Mouse (Mus musculus): Measurements from ENCODE around the gene Slc2a8. TPM values are rescaled to one million over a fixed set of nuclear protein-coding genes. Genes with fewer than 3 reads are reported as not detected.

Slc2a8 gene
- polyA plus RNA-seq, 2 experiments, result 4.9 to 5.1 TPM

DNA sequence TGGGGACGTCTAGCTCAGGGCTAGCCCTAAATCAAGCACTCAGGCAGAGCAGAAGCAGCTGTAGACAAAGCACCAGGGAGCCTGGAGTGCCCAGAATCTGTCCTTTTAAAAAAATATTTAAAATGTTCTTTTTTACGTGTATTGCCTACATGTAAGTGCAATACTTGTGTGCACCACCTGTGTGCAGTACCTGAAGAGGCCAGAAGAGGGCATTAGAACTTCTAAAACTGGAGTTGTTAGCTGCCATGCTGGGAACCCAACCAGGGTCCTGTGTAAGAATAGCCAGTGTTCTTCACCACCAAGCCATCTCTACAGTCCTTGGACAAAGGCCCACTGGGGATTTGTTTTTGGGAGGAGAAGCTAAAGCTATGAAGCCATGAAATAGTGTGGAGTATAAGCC lies 27.3 kb downstream of the Slc2a8 start:
- DNase-seq (ENCODE audit: low read depth in 3 of 3, low spot score in 3 of 3) (no peak), ATAC-seq (ENCODE audit: insufficient read depth) (no peak)
- Histone ChIP-seq H3K36me3 (replicated peaks; ENCODE audit: control insufficient read depth, insufficient read depth, low read depth) (no peaks in the 10 kb centered on the region), H3K27ac (no peak overlapping the region), H3K27me3 (ENCODE audit: control insufficient read depth, insufficient read depth, low read length) (no peaks in the 10 kb centered on the region), H3K9me3 (ENCODE audit: control insufficient read depth, low read length) (no peaks in the 10 kb centered on the region), H3K4me2 (ENCODE audit: low read depth) (no peak overlapping the region), H3K9ac (replicated peaks) (no peak overlapping the region), H3K4me3 (ENCODE audit: insufficient read depth in 1 of 2, low read depth in 2 of 2, low read length in 2 of 2) (no peak overlapping the region), H3K4me1 (replicated peaks; ENCODE audit: control insufficient read depth in 2 of 2, insufficient read depth in 2 of 2, low read length in 1 of 2) (no peaks in the 10 kb centered on the region)
- TF ChIP-seq CTCF (IDR thresholded peaks at IDR 0.05; ENCODE audit: low read depth) (peak; percentile 44), EP300 (IDR thresholded peaks at IDR 0.05; ENCODE audit: low read depth) (no peak)
- WGBS (ENCODE audit: insufficient replicate concordance), result 84% methylated on average over 2 of the region's 2 CpGs

DNA sequence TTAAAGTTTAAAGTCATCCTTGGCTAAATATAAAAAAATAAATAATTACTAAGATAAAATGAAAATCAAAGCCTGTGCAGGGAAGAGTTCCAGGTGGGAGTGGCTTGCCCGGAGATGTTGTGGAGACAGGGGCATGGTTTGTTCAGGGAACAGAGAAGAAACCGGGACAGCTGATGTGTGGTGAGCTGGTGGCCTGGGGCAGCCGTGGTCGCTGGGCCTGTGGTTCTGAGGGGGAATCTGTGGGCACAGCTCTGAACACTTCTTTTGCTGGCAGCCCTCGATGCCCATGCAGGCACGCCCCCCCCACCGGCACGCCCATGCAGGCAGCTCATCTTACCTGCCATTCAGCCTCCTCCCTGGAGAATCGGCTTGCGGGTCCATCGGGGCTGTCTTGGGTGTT lies 34.4 kb downstream of the Slc2a8 start:
- no peak overlapping the region for H3K27ac ChIP-seq
- no peak for TF ChIP-seq EP300 (IDR thresholded peaks at IDR 0.05; ENCODE audit: low read depth)
- no peak for TF ChIP-seq CTCF (IDR thresholded peaks at IDR 0.05; ENCODE audit: low read depth)
- no peaks in the 10 kb centered on the region for H3K36me3 ChIP-seq (replicated peaks; ENCODE audit: control insufficient read depth, insufficient read depth, low read depth)
- ATAC-seq (ENCODE audit: insufficient read depth) (no peak), DNase-seq (ENCODE audit: low read depth in 3 of 3, low spot score in 3 of 3) (no peak)
- 71% methylated on average over 11 of the region's 11 CpGs for WGBS (ENCODE audit: insufficient replicate concordance)
- H3K9me3 ChIP-seq (ENCODE audit: control insufficient read depth, low read length), result no peaks in the 10 kb centered on the region
- no peaks in the 10 kb centered on the region for H3K4me1 ChIP-seq (replicated peaks; ENCODE audit: control insufficient read depth in 2 of 2, insufficient read depth in 2 of 2, low read length in 1 of 2)
- no peak overlapping the region for H3K4me2 ChIP-seq (ENCODE audit: low read depth)
- no peak overlapping the region for H3K4me3 ChIP-seq (ENCODE audit: insufficient read depth in 1 of 2, low read depth in 2 of 2, low read length in 2 of 2)
- no peak overlapping the region for H3K9ac ChIP-seq (replicated peaks)
- no peaks in the 10 kb centered on the region for H3K27me3 ChIP-seq (ENCODE audit: control insufficient read depth, insufficient read depth, low read length)

DNA sequence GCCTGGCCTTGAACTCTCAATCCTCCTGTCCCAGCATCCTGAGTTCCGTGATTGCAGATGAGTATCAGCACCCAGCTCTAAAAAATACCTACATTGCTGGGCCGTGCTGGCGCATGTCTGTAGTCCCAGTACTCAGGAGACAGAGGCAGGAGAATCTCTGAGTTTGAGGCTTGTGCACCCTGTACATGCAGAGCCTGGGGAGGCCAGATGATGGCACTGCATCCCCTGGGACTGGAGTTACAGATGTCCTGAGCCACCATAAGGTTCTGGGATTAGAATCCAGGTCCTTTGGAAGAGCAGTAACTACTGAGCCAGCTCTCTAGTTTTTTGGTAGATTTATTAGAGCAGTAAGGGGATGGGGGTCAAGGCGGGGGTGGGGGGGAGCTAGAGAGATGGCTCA lies 41.4 kb downstream of the Slc2a8 start:
- Histone ChIP-seq H3K27ac (no peak overlapping the region), H3K4me3 (ENCODE audit: insufficient read depth in 1 of 2, low read depth in 2 of 2, low read length in 2 of 2) (no peak overlapping the region), H3K4me2 (ENCODE audit: low read depth) (no peak overlapping the region), H3K9ac (replicated peaks) (no peak overlapping the region), H3K36me3 (replicated peaks; ENCODE audit: control insufficient read depth, insufficient read depth, low read depth) (no peaks in the 10 kb centered on the region), H3K9me3 (ENCODE audit: control insufficient read depth, low read length) (no peaks in the 10 kb centered on the region), H3K4me1 (replicated peaks; ENCODE audit: control insufficient read depth in 2 of 2, insufficient read depth in 2 of 2, low read length in 1 of 2) (no peaks in the 10 kb centered on the region), H3K27me3 (ENCODE audit: control insufficient read depth, insufficient read depth, low read length) (no peaks in the 10 kb centered on the region)
- TF ChIP-seq CTCF (IDR thresholded peaks at IDR 0.05; ENCODE audit: low read depth) (no peak), EP300 (IDR thresholded peaks at IDR 0.05; ENCODE audit: low read depth) (no peak)
- WGBS (ENCODE audit: insufficient replicate concordance), result 67% methylated on average over 4 of the region's 4 CpGs
- ATAC-seq (ENCODE audit: insufficient read depth) (no peak), DNase-seq (ENCODE audit: low read depth in 3 of 3, low spot score in 3 of 3) (no peak)

DNA sequence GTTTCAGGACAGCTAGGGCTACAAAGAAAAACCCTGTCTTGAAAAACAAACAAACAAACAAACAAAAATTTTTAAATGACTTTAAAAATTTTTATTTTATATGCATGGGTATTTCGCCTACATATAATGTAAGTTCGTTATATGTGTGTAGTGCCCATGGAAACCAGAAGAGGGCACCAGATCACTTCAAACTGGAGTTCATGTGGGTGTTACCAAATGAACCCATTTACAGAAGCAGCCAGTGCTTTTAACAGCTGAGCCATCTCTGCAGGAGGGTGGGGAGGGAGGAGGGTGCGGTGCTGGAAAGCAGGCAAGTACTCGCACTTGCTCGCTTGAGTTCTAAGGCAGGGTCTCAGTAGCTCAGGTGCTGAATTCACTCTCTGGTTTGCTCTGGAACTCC lies 42.5 kb downstream of the Slc2a8 start:
- no peak for ATAC-seq (ENCODE audit: insufficient read depth)
- H3K4me3 ChIP-seq (ENCODE audit: insufficient read depth in 1 of 2, low read depth in 2 of 2, low read length in 2 of 2), result no peak overlapping the region
- TF ChIP-seq EP300 (IDR thresholded peaks at IDR 0.05; ENCODE audit: low read depth) (no peak), CTCF (IDR thresholded peaks at IDR 0.05; ENCODE audit: low read depth) (peak; percentile 72)
- no peak overlapping the region for H3K9ac ChIP-seq (replicated peaks)
- H3K4me1 ChIP-seq (replicated peaks; ENCODE audit: control insufficient read depth in 2 of 2, insufficient read depth in 2 of 2, low read length in 1 of 2), result no peaks in the 10 kb centered on the region
- no peaks in the 10 kb centered on the region for H3K36me3 ChIP-seq (replicated peaks; ENCODE audit: control insufficient read depth, insufficient read depth, low read depth)
- H3K4me2 ChIP-seq (ENCODE audit: low read depth), result no peak overlapping the region
- DNase-seq (ENCODE audit: low read depth in 3 of 3, low spot score in 3 of 3), result peak; percentile 49 to 59 (median 57)
- H3K27me3 ChIP-seq (ENCODE audit: control insufficient read depth, insufficient read depth, low read length), result no peaks in the 10 kb centered on the region
- no peaks in the 10 kb centered on the region for H3K9me3 ChIP-seq (ENCODE audit: control insufficient read depth, low read length)
- WGBS (ENCODE audit: insufficient replicate concordance), result 31% methylated on average over 5 of the region's 5 CpGs
- H3K27ac ChIP-seq, result no peak overlapping the region

DNA sequence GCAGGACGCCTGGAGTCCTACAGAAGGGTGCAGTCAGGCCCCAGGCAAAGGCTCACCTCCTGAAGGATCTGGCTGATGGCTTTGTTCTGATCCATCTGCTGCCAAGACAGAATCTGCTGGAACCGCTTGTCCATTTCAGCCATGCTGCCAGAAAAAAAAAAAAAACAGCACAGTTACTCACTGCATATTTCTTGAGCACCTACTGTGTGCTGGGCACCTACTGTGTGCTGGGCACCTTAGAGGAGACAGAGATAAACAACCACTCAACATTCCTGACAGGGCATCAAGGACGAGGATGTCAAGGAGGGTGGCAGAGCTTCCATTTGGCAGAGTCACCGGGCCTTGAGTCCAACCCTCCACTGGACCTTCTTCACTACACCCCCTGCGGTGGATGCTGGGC lies 43.1 kb downstream of the Slc2a8 start:
- Histone ChIP-seq H3K9me3 (ENCODE audit: control insufficient read depth, low read length) (no peaks in the 10 kb centered on the region), H3K27ac (no peak overlapping the region), H3K27me3 (ENCODE audit: control insufficient read depth, insufficient read depth, low read length) (no peaks in the 10 kb centered on the region), H3K4me2 (ENCODE audit: low read depth) (no peak overlapping the region), H3K36me3 (replicated peaks; ENCODE audit: control insufficient read depth, insufficient read depth, low read depth) (no peaks in the 10 kb centered on the region), H3K9ac (replicated peaks) (no peak overlapping the region), H3K4me1 (replicated peaks; ENCODE audit: control insufficient read depth in 2 of 2, insufficient read depth in 2 of 2, low read length in 1 of 2) (no peaks in the 10 kb centered on the region), H3K4me3 (ENCODE audit: insufficient read depth in 1 of 2, low read depth in 2 of 2, low read length in 2 of 2) (no peak overlapping the region)
- DNase-seq (ENCODE audit: low read depth in 3 of 3, low spot score in 3 of 3) (no peak), ATAC-seq (ENCODE audit: insufficient read depth) (no peak)
- 67% methylated on average over 5 of the region's 5 CpGs for WGBS (ENCODE audit: insufficient replicate concordance)
- no peak for TF ChIP-seq CTCF (IDR thresholded peaks at IDR 0.05; ENCODE audit: low read depth)
- TF ChIP-seq EP300 (IDR thresholded peaks at IDR 0.05; ENCODE audit: low read depth), result no peak
